Mouse (Mus musculus) CD4-positive, CD25-positive, alpha-beta regulatory T cell, adult 9 weeks (primary cell): Measurements from ENCODE around the gene Armh4. TPM values are rescaled to one million over a fixed set of nuclear protein-coding genes. Genes with fewer than 3 reads are reported as not detected.

Experiments
- polyA plus RNA-seq: library from polyadenylated mRNA; unstranded; fragments of 100-300 nt; shearing (Covaris generic); gene quantifications from one replicate; pipeline ENCODE4 v1.2.1, GENCODE M21; 2017

Armh4 gene
- not detected for polyA plus RNA-seq

DNA sequence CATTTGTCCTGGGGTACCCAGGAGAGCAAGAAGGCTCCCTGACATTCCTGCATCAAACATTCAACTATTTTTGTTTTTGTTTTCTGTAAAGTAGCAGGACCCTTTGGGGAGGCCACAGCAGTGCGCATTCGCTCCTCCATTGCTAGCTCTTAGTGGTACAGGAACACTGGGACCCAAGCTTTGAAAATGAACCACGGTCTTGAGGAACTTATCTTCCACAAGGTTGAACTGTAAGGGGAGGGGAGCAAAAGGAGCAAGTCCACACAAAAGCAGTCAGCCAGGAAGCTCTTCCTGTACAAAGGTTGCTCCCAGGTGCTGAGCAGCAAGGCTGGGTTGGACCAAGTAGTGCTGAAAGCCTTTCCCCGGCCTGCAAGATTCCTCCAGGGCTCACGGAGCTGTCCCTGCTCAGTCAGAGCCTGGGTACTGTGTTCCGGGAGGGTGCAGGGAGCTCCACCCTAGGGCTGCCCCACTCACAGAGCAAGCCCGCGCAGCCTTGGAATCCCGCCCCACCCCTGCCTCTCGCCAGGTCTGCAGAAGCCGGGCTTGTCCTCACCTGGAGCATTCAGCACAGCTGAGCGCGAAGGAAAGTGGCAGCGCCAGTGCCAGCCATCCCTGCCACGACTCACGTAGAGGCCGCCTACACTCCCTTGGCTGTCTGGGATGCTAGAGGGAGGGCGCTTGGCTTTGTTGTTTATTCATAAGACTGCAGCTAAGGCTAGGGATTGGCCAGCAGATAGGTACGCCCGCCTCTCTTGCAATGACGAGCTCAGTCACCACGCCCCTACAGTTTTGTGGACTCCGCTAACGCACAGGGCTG lies at the start of gene Armh4:
Armh4 (minus strand) TSS at position 669 of the 817 bp plus-strand sequence.

Other genes with a start within 250 kb of the Armh4 start
- not detected for gene Olfr722, start 118.6 kb upstream of the Armh4 start, polyA plus RNA-seq
- gene Olfr723, start 148.4 kb upstream of the Armh4 start, polyA plus RNA-seq: not detected
- gene Olfr724, start 179.9 kb upstream of the Armh4 start, polyA plus RNA-seq: not detected